Mouse (Mus musculus) heart, embryonic 14.5 days (tissue): ENCODE data around the gene Cplx2. TPM values are rescaled to one million over a fixed set of nuclear protein-coding genes. Genes with fewer than 3 reads are reported as not detected.

ENCODE experiments used
- ATAC-seq: fragments of 200-750 bp; cut with Nextera tagmentation; 2 replicates; pipeline ENCODE4 v1.8.0; 2017; ENCODE audit warnings: low read depth, moderate TSS enrichment; ENCODE audit not compliant: insufficient number of reproducible peaks, insufficient read depth, low FRiP score
- H3K27ac ChIP-seq, 2 experiments: fragments of 200-500 bp in 1 of 2; fragments of 300-500 bp in 1 of 2; sonication (generic) in 1 of 2; replicated peaks in 1 of 2; 2 replicates each; pipeline ENCODE4 v1.5.1; 2012 to 2014; ENCODE audit warnings: low read depth in 2 of 2, low read length in 2 of 2, control low read depth in 1 of 2, mild to moderate bottlenecking in 1 of 2, mixed read lengths in 1 of 2; ENCODE audit not compliant: control insufficient read depth in 1 of 2, insufficient read depth in 1 of 2
- H3K27me3 ChIP-seq: fragments of 300-500 bp; sonication (generic); 2 replicates; pipeline ENCODE4 v1.6.1; 2014; ENCODE audit warnings: mild to moderate bottlenecking, low read length, control low read depth; ENCODE audit not compliant: control insufficient read depth, insufficient read depth
- H3K36me3 ChIP-seq: fragments of 300-500 bp; sonication (generic); 2 replicates; pipeline ENCODE4 v1.6.1; 2014; ENCODE audit warnings: mild to moderate bottlenecking, control low read depth, low read length, mixed read lengths; ENCODE audit not compliant: control insufficient read depth, insufficient read depth
- H3K4me1 ChIP-seq, 2 experiments: fragments of 200-500 bp in 1 of 2; fragments of 300-500 bp in 1 of 2; sonication (generic) in 1 of 2; 2 replicates each; pipeline ENCODE4 v1.6.1; 2012 to 2014; ENCODE audit warnings: low read length in 2 of 2, control low read depth in 1 of 2, mixed read lengths in 1 of 2; ENCODE audit not compliant: control insufficient read depth in 2 of 2, insufficient read depth in 2 of 2
- H3K4me2 ChIP-seq: fragments of 300-500 bp; sonication (generic); 2 replicates; pipeline ENCODE4 v1.6.1; 2014; ENCODE audit warnings: mild to moderate bottlenecking, low read length
- H3K4me3 ChIP-seq, 2 experiments: fragments of 200-500 bp in 1 of 2; fragments of 300-500 bp in 1 of 2; sonication (generic) in 1 of 2; 2 replicates each; pipeline ENCODE4 v1.5.1; 2012 to 2014; ENCODE audit warnings: low read length in 2 of 2, mild to moderate bottlenecking in 2 of 2, control low read depth in 1 of 2, low read depth in 1 of 2, moderate library complexity in 1 of 2; ENCODE audit not compliant: control insufficient read depth in 1 of 2, insufficient read depth in 1 of 2
- H3K9ac ChIP-seq: fragments of 300-500 bp; sonication (generic); 2 replicates; pipeline ENCODE4 v1.6.1; 2014; ENCODE audit warnings: mild to moderate bottlenecking, low read length
- H3K9me3 ChIP-seq: fragments of 300-500 bp; sonication (generic); 2 replicates; pipeline ENCODE4 v1.6.1; 2016; ENCODE audit warnings: low read length, control low read depth; ENCODE audit not compliant: control insufficient read depth
- WGBS: fragments of 180-500 bp; shearing (Covaris S2); extraction: QIAGEN DNeasy Blood & Tissue Kit; methylation state at CpG from one replicate; pipeline ENCODE4 v1.1.7; 2014; 5-methylcytosine and 5-hydroxymethylcytosine counted together
- polyA plus RNA-seq: library from polyadenylated mRNA; unstranded; fragments of >200 nt; fragmentation: Nextera tagmentation; extraction: Ambion mirVana; gene quantifications from 2 replicates; pipeline ENCODE4 v1.2.1, GENCODE M21; 2014

The Cplx2 gene
- polyA plus RNA-seq, 1 experiment from 2014 or later: 3.3 TPM

GRCm38 (mm10) chr13:54411656-54412055, 40.5 kb downstream of the Cplx2 start:
- Histone ChIP-seq H3K4me2 (no peak overlapping the region), H3K27me3 (no peaks in the 10 kb centered on the region), H3K9me3 (no peaks in the 10 kb centered on the region), H3K9ac (no peak overlapping the region), H3K4me1 (peaks cover 6 to 7% of the 10 kb centered on the region in 2 experiments), H3K27ac (no peak overlapping the region), H3K4me3 (no peak overlapping the region), H3K36me3 (no peaks in the 10 kb centered on the region)
- 78% methylated on average over 3 of the region's 3 CpGs for WGBS
- no peak for ATAC-seq

- no peak for ATAC-seq
- Histone ChIP-seq H3K27me3 (no peaks in the 10 kb centered on the region), H3K9me3 (no peaks in the 10 kb centered on the region), H3K9ac (no peak overlapping the region), H3K4me2 (no peak overlapping the region), H3K4me1 (peaks cover 6 to 7% of the 10 kb centered on the region in 2 experiments), H3K36me3 (no peaks in the 10 kb centered on the region), H3K4me3 (no peak overlapping the region), H3K27ac (no peak overlapping the region)
- 11% methylated on average over 7 of the region's 7 CpGs for WGBS
Measured at GRCm38 (mm10) chr13:54412236-54412635, 41.1 kb downstream of the Cplx2 start.

- H3K36me3 ChIP-seq: no peaks in the 10 kb centered on the region
- WGBS: 63% methylated on average over 4 of the region's 4 CpGs
- no peak overlapping the region for H3K27ac ChIP-seq
- no peak overlapping the region for H3K9ac ChIP-seq
- no peak overlapping the region for H3K4me3 ChIP-seq
- H3K4me2 ChIP-seq: no peak overlapping the region
- no peaks in the 10 kb centered on the region for H3K9me3 ChIP-seq
- peaks cover 6 to 7% of the 10 kb centered on the region in 2 experiments for H3K4me1 ChIP-seq
- no peak for ATAC-seq
- no peaks in the 10 kb centered on the region for H3K27me3 ChIP-seq
Measured at GRCm38 (mm10) chr13:54412721-54413120, 41.6 kb downstream of the Cplx2 start.

- ATAC-seq: no peak
- WGBS: 84% methylated on average over 4 of the region's 4 CpGs
Measured at GRCm38 (mm10) chr13:54415059-54415458, 43.9 kb downstream of the Cplx2 start.

GRCm38 (mm10) chr13:54418781-54419327, 47.7 kb downstream of the Cplx2 start:
- H3K4me3 ChIP-seq: no peak overlapping the region
- no peak overlapping the region for H3K9ac ChIP-seq
- H3K36me3 ChIP-seq: no peaks in the 10 kb centered on the region
- H3K27me3 ChIP-seq: no peaks in the 10 kb centered on the region; the same call in 1 of the 2 replicates
- H3K27ac ChIP-seq: no peak overlapping the region
- no peak for ATAC-seq
- no peaks in the 10 kb centered on the region for H3K4me1 ChIP-seq
- H3K4me2 ChIP-seq: no peak overlapping the region
- 80% methylated on average over 10 of the region's 10 CpGs for WGBS
- 0 out of 2 replicates have a peak, but pooled peaks cover 3% of the 10 kb centered on the region for H3K9me3 ChIP-seq

More at GRCm38 (mm10) chr13:54415059-54415458, 43.9 kb downstream of the Cplx2 start:
- no peak overlapping the region for H3K4me3 ChIP-seq
- peaks cover 6 to 7% of the 10 kb centered on the region in 2 experiments for H3K4me1 ChIP-seq
- no peaks in the 10 kb centered on the region for H3K9me3 ChIP-seq
- no peaks in the 10 kb centered on the region; the same call in 1 of the 2 replicates for H3K27me3 ChIP-seq
- H3K9ac ChIP-seq: no peak overlapping the region
- no peaks in the 10 kb centered on the region for H3K36me3 ChIP-seq
- H3K27ac ChIP-seq: no peak overlapping the region
- H3K4me2 ChIP-seq: no peak overlapping the region

- Histone ChIP-seq H3K4me1 (no peaks in the 10 kb centered on the region), H3K27me3 (no peaks in the 10 kb centered on the region; the same call in 1 of the 2 replicates), H3K27ac (no peak overlapping the region), H3K9me3 (0 out of 2 replicates have a peak, but pooled peaks cover 3% of the 10 kb centered on the region), H3K4me2 (no peak overlapping the region), H3K9ac (no peak overlapping the region), H3K4me3 (no peak overlapping the region), H3K36me3 (no peaks in the 10 kb centered on the region)
- ATAC-seq: no peak
- WGBS: 73% methylated on average over 12 of the region's 12 CpGs
Measured at GRCm38 (mm10) chr13:54420226-54420625, 49.1 kb downstream of the Cplx2 start.

GRCm38 (mm10) chr13:54425269-54425668, 54.1 kb downstream of the Cplx2 start:
- ATAC-seq: no peak
- 77% methylated on average over 2 of the region's 2 CpGs for WGBS

More at GRCm38 (mm10) chr13:54425269-54425668, 54.1 kb downstream of the Cplx2 start:
- H3K9ac ChIP-seq: no peak overlapping the region
- no peaks in the 10 kb centered on the region for H3K4me1 ChIP-seq
- 0 out of 2 replicates have a peak, but pooled peaks cover 3% of the 10 kb centered on the region for H3K9me3 ChIP-seq
- no peaks in the 10 kb centered on the region for H3K36me3 ChIP-seq
- no peak overlapping the region for H3K4me3 ChIP-seq
- no peak overlapping the region for H3K4me2 ChIP-seq
- H3K27me3 ChIP-seq: no peaks in the 10 kb centered on the region
- no peak overlapping the region for H3K27ac ChIP-seq
